Mouse (Mus musculus) urinary bladder, postnatal 25 days (tissue): ENCODE measurements at regions not wholly inside any gene's neighbourhood (a gene's known extent, or its start where the extent isn't known, plus 50 kb on each side); places are given as distances from the start of the nearest gene placed in this dataset.

Experiments
- DNase-seq: peaks from one replicate; pipeline ENCODE4 v3.0.0; 2022; ENCODE audit warnings: low spot score

DNA sequence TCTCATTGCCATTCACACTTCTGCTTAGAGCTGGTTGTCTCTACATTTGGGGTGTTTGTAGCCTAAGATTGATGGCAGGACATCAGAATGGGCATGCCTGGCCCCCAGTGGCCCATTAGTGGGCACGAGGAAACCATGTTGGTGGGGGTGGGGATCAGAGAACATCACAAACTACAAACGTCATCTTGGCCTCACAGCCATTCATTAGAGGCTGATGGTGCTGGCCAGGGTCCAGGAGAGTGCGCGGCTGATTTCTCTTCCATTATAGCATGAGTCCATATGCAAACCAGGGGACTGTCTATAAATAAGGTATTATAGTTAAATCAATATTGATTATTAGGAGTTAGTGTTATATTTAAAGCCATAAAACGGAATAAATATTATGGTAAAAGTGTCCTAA lies 67.9 kb downstream of the 3100002H09Rik start:
- no peak for DNase-seq

DNA sequence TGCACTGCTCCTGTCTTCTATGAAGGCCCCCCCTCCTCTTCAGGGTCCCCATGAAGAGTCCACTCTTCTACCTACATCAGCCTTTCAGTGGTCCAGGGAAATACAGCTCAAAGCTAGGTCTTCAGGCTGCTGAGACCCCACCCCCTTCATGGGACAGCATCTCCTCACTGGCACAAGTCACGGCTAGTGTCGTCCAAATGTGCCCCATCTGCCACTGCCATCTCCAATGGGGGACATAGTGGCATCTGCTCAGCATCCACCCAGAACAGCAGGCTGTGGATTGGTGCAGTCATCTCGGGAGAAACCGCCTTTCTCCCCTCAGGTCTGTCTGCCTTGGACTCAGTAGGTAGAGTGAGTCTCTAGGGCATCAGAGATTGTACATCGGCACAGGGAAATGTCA lies 72.1 kb downstream of the 3100002H09Rik start:
- no peak for DNase-seq

DNA sequence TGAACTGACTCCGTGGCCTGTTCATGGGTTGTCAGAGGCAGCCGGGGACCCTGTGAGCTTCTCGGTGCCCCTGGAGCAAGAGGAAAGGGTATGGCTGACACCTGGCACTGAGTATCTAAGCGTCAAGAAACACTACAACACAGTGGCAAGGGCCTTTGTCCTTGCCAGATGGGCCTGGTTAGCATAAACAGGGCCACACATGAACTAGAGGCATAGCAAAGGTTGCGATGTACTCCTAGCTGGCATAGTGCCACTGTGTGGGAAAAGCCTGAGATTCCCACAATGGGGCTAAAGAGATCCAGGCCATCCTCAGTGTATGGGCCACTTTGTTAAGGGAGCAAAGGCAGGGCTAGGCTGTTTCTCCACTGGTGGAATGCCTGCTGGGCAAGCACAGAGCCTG lies 72.9 kb downstream of the 3100002H09Rik start:
- DNase-seq: no peak

DNA sequence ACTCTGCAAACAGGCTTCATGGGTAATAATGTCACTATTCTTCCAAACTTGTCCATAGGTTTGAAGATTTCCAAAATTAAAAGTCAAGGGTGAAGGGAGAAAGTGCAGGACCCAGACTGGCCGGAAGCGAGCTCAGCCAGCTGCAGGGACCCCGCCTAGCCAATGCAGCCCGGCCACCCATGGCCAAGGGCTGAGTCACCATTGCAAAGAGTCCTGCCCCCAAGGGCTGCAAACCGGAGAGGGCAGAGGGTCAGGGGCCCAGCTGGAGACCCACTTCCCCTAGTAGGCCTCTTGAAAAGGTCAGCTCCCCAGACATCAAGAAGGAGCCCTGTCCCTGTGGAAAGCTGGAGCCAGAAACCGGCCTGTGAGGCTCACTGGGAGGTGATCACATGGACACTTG lies 77.0 kb downstream of the 3100002H09Rik start:
- no peak for DNase-seq

DNA sequence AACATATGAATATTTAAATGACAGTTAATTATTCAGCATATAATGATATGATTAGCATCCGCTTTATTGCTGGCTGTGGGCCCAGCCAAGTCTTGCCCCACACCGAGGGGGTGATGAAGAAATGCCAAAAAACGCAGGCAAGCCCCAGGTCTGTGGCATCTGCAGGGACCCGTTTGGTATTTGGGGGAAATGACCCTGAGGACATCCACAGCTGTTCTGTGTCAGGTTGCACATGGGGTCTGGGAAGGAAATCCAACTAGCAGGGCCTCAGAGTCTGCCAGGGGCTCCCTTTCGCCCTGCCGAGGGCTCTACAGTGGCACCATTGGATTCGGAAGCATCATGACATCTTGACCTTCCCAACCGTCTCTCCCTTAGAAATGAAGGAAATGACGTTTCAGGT lies 80.0 kb downstream of the 3100002H09Rik start:
- no peak for DNase-seq

DNA sequence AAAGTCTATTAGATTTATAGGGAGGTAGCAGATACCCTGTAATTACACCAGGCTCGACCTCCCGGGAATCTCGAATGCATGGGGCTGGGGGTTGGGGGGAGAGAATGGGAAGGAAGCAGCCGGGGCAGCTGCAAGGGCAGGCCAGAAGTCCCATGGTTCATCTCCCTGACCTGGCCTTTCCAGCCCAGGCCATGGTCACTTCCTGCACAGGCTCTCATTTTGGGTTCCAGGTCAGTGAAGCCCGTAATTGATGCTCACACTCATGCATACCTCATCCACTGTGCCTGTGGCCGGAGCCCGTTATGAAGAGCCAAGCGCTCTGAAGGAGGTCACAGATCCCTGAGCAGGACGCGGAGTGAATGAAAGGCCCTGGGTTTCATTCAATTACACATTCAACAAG lies 83.8 kb downstream of the 3100002H09Rik start:
- no peak for DNase-seq

DNA sequence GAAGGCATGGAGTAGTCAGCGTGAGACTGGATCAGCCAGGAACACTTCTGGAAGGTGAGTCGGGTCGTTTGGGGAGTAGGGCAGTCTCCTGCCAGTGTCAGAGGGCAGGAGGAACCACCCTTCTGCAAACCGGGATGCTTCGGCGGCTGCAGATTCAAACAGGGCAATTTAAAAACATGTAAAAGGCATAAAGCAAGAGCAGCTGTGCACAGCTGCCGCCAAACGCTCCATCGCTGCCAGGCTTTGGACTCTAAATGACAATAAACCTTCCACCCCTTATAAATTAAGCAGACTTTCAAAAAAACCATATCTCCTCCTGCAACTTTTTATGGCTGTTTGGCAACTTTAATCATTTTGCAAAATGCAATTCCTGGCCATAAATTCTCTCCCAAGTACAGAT lies 84.2 kb downstream of the 3100002H09Rik start:
- no peak for DNase-seq

DNA sequence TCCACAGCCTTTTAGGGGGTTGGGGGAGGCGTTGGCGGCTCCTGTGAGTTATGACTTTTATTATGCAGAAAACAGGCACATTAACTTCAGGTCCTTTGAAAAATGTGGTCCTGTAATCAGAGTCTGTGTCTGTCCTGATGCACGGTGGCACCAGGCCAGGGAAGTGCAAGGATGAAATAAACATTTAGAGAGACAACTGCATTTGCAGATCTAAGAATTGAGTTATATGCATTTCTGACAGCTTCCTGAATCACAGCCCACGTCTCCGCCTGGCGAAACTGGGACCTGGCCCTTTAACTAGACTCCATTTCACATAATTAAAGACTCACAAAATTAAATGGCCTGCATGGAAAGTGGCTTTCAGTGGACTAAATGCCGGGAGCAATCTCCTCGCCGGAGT lies 90.3 kb downstream of the 3100002H09Rik start:
- DNase-seq: no peak

DNA sequence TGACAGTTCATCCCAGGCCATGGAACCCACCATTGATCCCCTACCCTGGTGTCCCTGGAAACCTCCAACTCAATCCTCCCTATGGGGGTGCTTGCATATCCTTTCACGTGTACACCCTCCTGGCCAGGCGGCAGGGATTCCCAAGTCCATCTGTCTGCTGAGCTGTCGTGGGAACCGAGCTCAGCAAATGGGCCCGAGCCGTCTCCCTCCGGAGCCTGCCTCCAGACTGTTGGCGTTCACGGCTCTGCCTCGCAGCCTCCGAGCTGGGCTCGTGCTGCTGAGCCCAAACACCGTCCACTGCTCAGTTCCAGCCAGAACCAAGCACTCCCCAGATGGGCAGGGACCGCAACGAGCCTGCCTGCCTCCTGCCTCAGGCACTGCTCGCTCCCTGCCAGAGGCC lies 98.8 kb downstream of the 3100002H09Rik start:
- no peak for DNase-seq

DNA sequence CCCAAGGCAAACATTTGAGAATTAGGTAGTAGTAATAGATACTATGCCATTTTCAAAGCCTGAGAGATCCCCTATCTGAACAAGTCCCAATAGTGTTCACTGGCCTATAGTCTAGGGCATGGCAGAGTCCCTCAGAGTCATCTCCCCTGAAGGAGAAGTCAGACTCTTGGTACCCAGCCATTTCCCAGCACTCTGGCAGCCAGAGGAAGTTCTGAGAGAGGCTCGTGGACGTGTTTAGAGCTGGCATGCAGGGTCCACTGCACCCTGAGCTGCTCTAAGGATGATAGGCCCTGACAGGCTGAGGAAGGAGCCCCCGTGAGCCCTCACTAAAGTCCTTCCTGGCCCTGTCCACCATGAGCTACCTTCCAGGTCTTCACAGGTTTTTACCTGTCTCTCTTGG lies 99.8 kb downstream of the 3100002H09Rik start:
- DNase-seq: no peak

DNA sequence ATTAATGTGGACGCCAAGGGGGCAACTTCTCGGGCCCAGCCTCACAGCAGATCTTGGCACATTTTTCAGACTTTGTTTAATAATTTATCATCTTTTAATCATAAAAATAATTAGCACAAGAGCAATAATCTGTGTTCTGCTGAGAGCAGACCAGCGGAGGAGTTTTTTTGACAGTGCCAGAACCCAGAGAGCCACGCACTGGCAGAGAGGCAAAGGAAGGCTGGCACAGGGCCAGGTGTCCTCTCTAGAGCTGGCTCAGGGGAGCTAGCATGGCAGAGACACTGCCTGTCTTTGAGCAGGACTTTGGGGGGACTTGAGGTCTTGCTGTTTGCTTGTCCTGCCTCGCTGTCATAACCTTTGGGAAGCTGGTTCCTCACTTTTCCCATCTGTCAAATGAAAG lies 100.9 kb downstream of the 3100002H09Rik start:
- no peak for DNase-seq

DNA sequence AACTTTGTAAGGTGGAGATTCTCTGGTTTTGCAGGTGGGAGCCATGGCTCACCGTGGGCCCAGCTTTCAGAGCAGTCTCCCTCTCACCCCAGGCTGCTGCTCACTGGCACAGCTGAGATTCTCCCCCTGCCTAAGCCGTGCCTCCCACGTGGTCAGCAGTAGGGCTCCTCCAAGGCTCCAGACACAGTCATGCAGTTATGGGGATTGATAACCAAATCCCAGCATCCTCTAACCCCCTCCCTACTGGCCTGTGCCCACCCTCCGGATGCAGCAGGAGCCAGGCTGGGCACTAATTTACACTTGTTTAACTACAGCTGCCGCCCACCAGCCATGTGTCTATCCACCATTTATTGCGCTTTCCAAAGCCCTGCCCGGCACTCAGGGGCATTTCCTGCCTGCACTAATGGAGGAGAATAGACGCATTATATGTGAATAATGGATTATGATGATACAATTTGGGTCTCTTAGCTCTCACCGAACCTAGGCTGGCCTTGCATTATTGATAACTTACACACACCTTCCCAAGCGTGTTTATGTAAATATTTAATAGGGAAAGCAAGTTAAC lies 104.4 kb downstream of the 3100002H09Rik start:
- DNase-seq: no peak

DNA sequence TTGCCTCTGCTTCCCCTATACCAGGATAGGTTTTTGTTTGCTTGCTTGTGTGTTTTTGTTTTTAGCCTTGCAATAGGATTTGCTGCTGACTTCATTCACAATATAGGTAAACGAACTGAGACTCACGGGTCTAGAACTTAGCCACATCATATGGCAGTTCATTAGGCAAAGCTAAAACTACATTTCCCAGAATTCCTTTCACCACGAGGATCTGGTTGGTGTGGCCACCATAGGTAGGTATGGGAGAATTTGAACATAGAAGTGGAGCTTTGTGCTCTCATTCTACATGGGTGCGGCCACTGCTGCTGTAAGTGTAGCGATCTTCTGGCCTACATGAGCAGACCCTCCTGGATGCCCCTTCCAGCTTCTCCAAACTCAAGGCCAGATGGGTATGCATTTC lies 108.8 kb downstream of the 3100002H09Rik start:
- no peak for DNase-seq

DNA sequence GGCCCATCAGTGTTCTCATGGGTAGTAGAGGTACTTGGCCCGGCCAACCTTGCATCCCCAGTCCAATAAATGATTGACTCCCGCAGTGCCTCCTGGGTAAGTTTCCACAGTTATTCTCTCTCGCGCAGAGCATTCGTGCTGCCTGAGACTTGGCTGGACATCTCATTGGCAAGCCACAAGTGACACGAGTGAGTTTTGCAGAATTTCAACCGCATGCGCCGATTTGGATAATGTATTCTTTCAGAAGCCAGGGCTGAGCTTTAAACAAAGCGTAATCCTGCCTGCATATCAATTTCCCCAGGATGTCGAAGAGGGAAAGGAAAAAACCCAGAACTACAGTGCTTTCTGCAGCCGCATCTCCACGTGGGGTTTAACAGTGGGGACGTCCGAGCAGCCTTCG lies 112.6 kb downstream of the 3100002H09Rik start:
- DNase-seq: no peak

DNA sequence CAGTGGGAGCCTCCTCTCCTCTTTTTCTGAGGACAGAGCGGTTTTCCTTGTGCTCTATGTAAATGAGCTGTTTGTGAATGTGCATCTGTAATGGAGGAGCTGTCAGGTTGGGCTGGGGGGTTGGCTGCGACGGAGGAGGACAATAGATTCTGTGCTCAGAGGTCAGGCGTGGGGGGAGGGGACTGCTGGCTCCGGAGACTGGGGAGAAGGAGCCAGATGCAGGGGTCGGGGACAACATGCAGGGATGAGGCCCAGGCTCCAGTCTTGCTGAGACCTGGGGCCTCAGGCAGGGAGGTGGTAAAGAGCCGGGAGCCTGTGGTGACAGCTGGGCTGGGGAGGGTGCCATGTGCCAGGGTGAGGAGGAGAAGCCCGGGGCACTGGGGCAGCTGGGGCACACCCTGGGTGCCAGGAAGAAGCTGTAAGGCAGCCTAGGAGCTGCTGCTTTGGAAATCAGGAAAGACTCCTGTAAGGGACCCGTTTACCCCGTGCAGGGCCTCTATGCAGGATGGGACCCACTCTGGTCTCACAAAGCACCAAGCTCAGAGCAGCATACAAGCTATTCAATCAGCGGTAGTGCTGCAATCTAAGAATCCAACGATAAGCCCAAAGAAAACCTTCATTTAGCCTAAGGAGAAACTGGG lies 124.5 kb downstream of the 3100002H09Rik start:
- no peak for DNase-seq

DNA sequence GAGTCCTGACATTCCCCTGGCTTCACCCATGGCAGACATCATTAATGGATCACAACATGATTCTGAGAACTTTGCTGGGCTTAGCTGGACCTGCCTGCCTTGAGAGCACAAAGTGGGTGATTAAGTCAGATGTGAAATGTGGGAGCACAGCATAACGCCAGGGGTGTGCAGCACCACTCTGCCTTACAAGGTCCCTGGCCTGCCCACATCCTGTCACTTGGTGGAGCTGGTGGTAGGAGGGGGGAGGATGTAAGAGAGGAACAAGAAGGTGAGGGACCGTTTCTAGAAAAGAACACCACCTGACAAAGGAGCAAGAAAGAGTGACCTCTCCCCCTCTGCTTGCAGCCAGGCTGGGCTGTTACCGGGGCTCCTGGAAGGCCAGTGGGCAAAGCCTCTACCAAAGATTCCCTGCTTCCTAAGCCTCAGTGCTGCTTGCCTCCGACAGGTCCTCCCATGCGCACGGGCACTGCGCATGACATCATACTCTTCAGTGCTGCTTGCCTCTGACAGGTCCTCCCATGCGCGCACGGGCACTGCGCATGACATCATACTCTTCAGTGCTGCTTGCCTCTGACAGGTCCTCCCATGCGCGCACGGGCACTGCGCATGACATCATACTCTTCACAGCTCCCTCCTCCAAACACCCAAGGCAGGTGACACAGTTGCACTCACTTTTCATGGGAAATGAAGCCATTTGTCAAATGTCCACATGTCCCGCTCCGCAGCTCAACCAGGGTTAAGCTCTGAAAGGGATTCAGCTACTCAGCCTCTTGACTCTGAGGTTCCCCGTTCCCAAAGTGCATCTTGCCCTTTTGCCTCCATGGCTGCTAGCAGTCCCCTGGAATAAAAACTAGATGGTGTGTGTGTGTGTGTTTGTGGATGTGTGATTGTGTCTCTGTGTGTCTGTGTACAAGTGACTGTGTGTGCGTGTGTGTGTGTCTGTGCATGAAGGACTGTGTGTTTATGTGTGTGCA lies 125.7 kb downstream of the 3100002H09Rik start:
- DNase-seq: no peak

DNA sequence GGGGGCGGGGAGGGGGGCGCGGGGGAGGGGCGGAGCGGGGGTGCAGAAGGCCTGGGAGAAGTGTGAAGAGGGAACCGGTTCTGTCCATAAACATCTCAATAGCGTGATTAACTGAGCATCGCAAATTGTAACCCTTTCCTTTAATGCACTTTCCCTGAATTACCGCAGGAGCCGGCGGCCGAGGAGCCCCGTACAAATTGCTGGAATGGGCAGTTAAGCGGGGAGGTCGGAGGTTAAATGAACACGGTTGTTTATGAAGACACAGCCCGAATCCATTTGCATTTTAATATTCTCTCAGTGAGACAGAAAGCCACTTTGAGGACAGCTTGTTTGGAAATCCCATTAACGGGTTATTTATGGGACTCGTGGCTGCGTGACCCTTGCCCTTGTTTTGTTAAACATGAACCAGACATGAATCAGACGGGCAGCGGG lies 132.7 kb downstream of the 3100002H09Rik start:
- no peak for DNase-seq

DNA sequence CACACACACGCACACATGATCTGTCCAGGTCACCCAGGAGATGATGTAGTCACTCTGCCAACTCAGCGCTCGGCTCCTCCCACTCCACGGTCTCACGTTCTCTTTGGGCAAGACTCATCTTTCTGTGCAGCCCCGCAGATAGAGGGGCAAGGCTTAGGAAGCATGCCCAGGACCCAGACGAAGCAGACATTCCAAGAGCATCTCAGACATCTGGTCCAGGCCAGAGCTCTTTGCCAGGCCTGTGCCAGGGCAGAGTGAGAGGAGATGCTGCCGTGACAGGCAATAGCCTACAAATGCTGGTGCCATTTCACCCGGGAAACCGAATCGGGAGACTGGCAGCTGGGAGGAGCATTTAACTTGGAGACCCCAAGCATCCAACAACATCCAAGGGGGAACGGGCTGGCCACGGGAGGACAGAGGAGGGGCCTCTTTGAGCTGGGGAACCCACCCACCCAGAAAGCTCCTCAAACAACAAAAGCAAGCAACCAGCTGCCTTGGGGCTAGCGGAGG lies 133.2 kb downstream of the 3100002H09Rik start:
- DNase-seq: no peak

DNA sequence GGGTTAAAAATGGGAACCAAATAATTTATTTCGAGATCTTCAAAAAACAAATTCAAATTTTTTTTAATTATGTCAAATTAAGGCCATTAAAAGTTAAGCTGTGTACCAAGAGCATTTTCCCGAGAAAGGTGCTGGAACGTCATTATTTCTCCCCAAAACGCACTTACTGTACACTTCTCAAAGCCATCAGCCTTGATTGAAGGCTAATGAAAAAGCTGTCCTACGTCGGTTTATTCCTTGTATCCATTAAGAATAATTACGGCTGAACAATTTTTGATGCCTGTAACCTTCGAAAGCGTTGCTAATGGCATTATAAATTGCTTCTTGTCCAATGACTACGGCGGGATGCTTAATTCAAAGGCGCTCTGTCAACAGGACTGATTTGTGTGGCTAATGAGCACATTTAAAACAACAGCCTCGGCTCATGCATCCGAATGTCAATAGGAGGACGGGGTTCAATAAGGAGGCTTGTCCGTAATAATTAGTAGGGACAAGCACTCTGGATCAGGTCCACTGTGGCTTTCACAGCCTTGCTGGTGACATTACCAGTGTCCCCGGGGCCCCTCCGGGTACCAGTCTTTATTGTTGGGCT lies 145.3 kb downstream of the 3100002H09Rik start:
- no peak for DNase-seq

DNA sequence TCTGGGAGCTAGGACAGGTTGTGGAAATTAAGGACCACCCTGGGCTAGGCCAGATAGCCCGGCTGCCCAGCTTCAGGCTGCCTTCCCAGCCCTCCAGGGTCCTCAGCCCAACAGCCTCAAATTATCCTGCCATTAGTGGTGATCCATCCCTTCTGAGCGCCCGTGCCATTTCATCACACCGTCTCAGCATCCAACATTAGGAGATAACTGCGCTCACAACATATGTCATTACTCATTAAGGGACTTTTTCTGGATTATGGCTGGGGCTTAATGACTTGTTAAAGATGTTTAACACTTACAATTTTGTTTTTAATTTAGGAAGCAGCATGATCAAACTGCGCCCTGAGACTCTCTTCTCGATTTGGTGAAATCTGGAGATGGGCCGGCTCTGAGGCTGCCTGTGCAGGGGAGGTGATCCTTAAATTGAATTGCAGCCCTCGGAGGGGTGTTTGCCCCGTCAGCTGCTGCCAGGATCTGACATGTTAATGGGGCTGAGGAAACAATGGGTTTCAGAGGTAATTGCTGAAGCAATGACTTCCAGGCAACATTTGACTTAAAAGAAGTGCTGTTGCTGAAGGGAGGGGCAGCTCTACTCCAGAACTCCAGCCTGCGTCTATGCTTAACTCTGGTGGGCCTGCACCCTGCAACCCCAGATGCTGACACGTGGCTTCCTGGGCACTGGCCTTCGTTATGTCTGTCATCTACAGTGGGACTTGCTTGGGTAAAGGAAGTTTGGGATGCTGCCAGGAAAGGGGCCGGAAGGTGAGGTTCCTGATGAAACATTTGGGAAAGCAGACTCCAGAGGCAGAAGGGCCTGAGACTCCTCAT lies 154.9 kb downstream of the 3100002H09Rik start:
- DNase-seq: no peak

DNA sequence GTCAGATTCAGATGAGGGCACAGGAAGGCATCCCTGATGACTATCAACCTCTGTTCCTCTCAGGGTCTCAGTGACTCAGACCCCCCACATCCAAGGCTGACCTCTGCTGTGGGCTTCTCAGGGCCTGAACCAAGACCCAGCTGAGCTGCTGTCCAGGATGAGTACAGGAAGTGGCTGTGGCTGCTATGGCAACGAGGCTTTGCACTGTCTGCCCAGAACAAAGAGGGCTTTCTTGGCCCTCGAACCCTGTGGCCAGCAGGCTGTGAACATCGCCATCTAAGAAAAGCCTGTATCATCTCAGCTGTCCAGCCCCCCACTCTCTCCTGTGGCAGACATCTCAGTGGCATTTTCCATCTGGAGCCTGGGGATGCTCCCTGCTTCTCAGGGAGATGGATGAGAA lies 159.5 kb downstream of the 3100002H09Rik start:
- DNase-seq: no peak

DNA sequence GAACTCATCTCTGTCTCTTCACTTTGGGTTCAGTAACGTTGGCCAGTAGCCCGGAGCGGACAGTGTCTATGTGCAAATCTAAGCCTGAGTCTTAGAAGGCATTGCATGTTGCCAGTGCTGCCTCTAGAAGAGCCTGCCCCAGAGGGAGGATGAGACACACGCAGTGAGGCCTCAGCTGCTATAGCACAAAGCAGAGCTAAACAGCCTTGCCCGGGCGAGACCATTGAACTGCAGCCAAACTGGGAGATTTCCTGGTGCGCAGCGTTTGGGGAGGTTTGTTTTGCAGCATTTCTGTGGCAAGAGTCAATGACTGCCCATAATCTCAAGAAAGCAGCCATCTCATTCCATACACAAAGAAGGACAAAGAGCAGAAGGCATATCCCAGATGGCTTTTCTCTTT lies 164.0 kb downstream of the 3100002H09Rik start:
- no peak for DNase-seq
